Mouse (Mus musculus) myocyte (in vitro differentiated cells): ENCODE measurements around the gene Atpaf1. TPM values are rescaled to one million over a fixed set of nuclear protein-coding genes. Genes with fewer than 3 reads are reported as not detected.

Experiments
- H3K27me3 ChIP-seq: one replicate; pipeline ENCODE4 v1.6.1; 2011; ENCODE audit not compliant: control insufficient read depth, insufficient read depth, insufficient read length
- H3K36me3 ChIP-seq: one replicate; pipeline ENCODE4 v1.6.1; 2011; ENCODE audit not compliant: control insufficient read depth, insufficient read depth
- H3K4me2 ChIP-seq: one replicate; pipeline ENCODE4 v1.6.1; 2011; ENCODE audit warnings: low read depth, control low read depth
- H3K4me3 ChIP-seq: one replicate; pipeline ENCODE4 v1.5.1; 2011; ENCODE audit warnings: mild to moderate bottlenecking, control low read depth, moderate library complexity
- H3K79me2 ChIP-seq: one replicate; pipeline ENCODE4 v1.6.1; 2011; ENCODE audit not compliant: control insufficient read depth, insufficient read depth
- H3ac ChIP-seq: one replicate; pipeline ENCODE4 v1.6.1; 2011; ENCODE audit not compliant: control insufficient read depth, insufficient read length
- CEBPB ChIP-seq: IDR thresholded peaks from 2 replicates; pipeline ENCODE4 v1.6.1; 2011; ENCODE audit warnings: mild to moderate bottlenecking, moderate library complexity; ENCODE audit not compliant: poor library complexity, insufficient read depth, severe bottlenecking
- E2F4 ChIP-seq: IDR thresholded peaks from one replicate; pipeline ENCODE4 v1.6.1; 2011; ENCODE audit warnings: mild to moderate bottlenecking, control low read depth, moderate library complexity; ENCODE audit not compliant: insufficient read depth
- MAX ChIP-seq: IDR thresholded peaks from one replicate; pipeline ENCODE4 v1.6.1; 2011; ENCODE audit warnings: low read depth, mild to moderate bottlenecking, control low read depth
- MYOD1 ChIP-seq, 3 experiments: IDR thresholded peaks; one replicate each; pipeline ENCODE4 v1.6.1; 2011; ENCODE audit warnings: control low read depth in 2 of 3, low read depth in 2 of 3, mild to moderate bottlenecking in 2 of 3, moderate library complexity in 1 of 3; ENCODE audit not compliant: insufficient read length in 2 of 3, control insufficient read depth in 1 of 3
- MYOG ChIP-seq, 3 experiments: IDR thresholded peaks; one replicate each; pipeline ENCODE4 v1.6.1; 2011; ENCODE audit warnings: control low read depth in 2 of 3, low read depth in 2 of 3, mild to moderate bottlenecking in 2 of 3; ENCODE audit not compliant: insufficient read length in 2 of 3, control insufficient read depth in 1 of 3, insufficient read depth in 1 of 3
- POLR2A ChIP-seq: IDR thresholded peaks from one replicate; pipeline ENCODE4 v1.6.1; 2011; ENCODE audit warnings: low read depth, mild to moderate bottlenecking, control low read depth, moderate library complexity; ENCODE audit not compliant: insufficient read length
- POLR2AphosphoS2 ChIP-seq: IDR thresholded peaks from one replicate; pipeline ENCODE4 v1.6.1; 2011; ENCODE audit warnings: low read depth, control low read depth; ENCODE audit not compliant: insufficient read length
- REST ChIP-seq: IDR thresholded peaks from one replicate; pipeline ENCODE4 v1.6.1; 2011; ENCODE audit warnings: mild to moderate bottlenecking, control low read depth, moderate library complexity; ENCODE audit not compliant: insufficient read depth, insufficient read length
- SRF ChIP-seq: IDR thresholded peaks from one replicate; pipeline ENCODE4 v1.6.1; 2011; ENCODE audit warnings: low read depth; ENCODE audit not compliant: control insufficient read depth, insufficient read length
- TCF12 ChIP-seq: IDR thresholded peaks from one replicate; pipeline ENCODE4 v1.6.1; 2011; ENCODE audit warnings: mild to moderate bottlenecking, control low read depth; ENCODE audit not compliant: poor library complexity, insufficient read depth, severe bottlenecking
- TCF3 ChIP-seq: IDR thresholded peaks from one replicate; pipeline ENCODE4 v1.6.1; 2011; ENCODE audit warnings: low read depth, control low read depth; ENCODE audit not compliant: insufficient read length
- USF1 ChIP-seq: IDR thresholded peaks from one replicate; pipeline ENCODE4 v1.6.1; 2011; ENCODE audit warnings: low read depth, mild to moderate bottlenecking, control low read depth, moderate library complexity
- polyA plus RNA-seq: library from polyadenylated mRNA; unstranded; fragments of >200 nt; fragmentation: generic; extraction: Trizol; gene quantifications from one replicate; pipeline ENCODE4 v1.2.1, GENCODE M21; 2012; ENCODE audit warnings: missing spikeins

The Atpaf1 gene
- polyA plus RNA-seq = 12.5 TPM

DNA sequence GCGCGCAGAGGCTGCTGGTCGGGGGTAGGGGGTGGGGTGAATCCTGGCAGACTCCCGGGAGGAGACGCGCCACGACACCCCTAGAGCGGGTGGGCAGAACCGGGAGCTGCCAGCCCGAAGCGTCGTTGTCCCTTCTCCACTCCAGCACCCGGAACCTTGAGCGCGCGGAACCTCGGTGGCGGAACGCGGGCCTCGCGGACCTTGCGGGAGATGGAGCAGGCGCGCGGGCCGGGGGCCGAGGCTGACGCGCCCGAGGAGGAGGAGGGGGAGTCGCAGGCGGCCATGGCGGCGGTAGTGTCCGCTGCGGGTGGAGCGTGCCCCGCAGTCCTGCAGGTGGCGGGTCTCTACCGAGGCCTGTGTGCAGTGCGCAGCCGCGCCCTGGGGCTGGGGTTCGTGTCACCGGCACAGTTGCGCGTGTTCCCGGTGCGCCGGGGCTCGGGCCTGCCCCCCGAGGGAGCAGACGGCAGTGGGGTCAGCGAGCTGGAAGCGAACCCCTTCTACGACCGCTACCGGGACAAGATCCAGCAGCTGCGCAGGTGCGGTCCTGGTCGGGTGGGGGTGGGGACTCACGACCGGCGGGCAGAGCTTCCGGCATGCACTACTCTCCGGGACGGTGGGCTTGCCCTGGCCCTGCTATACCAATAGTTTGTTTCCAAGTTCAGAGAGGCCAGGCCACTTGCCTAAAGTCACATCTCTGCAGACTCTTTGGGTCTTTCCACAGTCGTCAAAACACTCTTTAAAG is at the start of gene Atpaf1:
TSS of gene Atpaf1 (plus strand) at position 44 of the 742 bp plus-strand sequence.
- TF ChIP-seq MYOG (IDR thresholded peaks at IDR 0.05; ENCODE audit: control insufficient read depth in 1 of 3, insufficient read depth in 1 of 3, insufficient read length in 2 of 3, low read depth in 2 of 3) (peak in 1 of 3 experiments; percentile 50), USF1 (no peak), REST (no peak), POLR2A (peak; percentile 87), POLR2AphosphoS2 (peak; percentile 49), MYOD1 (IDR thresholded peaks at IDR 0.05; ENCODE audit: control insufficient read depth in 1 of 3, insufficient read length in 2 of 3, low read depth in 2 of 3) (peak in 2 of 3 experiments; percentile 2 to 43)
- Histone ChIP-seq H3K4me3 (peak within 1 kb of the TSS; percentile 43), H3K79me2 (no peaks in the 10 kb centered on the region), H3K27me3 (no peaks in the 10 kb centered on the region), H3ac (peak within 1 kb of the TSS; percentile 79), H3K36me3 (peaks cover 12% of the 10 kb centered on the region), H3K4me2 (peak within 1 kb of the TSS; percentile 90)

DNA sequence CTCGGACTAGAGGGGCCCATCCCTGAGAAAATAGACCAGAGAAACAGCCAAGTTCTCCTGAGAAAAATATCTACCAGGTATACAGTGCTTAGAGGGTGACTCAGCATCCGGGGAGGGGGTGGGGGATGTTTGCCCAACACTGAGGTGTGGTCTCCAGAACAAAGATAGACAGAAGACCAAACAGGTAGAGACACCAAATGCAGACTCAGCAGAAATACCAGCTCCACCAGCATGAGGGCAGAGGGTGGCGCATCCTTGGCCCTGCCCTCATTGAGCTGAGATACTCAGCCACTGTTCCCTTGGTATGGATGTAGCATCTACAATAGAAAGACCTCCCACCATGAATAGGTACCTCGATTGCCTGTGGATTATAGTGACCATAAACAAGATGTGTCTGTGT is 49.7 kb upstream of the Atpaf1 start:
- H3K79me2 ChIP-seq = peaks cover 12% of the 10 kb centered on the region
- peaks cover 12% of the 10 kb centered on the region for H3K27me3 ChIP-seq
- peaks cover 1% of the 10 kb centered on the region for H3K36me3 ChIP-seq
- TF ChIP-seq REST (no peak), POLR2AphosphoS2 (no peak), TCF3 (no peak), MAX (no peak), SRF (no peak), MYOG (IDR thresholded peaks at IDR 0.05; ENCODE audit: control insufficient read depth in 1 of 3, insufficient read depth in 1 of 3, insufficient read length in 2 of 3, low read depth in 2 of 3) (no peak), E2F4 (no peak), TCF12 (no peak), USF1 (no peak), CEBPB (no peak), MYOD1 (IDR thresholded peaks at IDR 0.05; ENCODE audit: control insufficient read depth in 1 of 3, insufficient read length in 2 of 3, low read depth in 2 of 3) (no peak), POLR2A (no peak)
- no peak overlapping the region for H3ac ChIP-seq
- H3K4me2 ChIP-seq = no peak overlapping the region
- H3K4me3 ChIP-seq = no peak overlapping the region

DNA sequence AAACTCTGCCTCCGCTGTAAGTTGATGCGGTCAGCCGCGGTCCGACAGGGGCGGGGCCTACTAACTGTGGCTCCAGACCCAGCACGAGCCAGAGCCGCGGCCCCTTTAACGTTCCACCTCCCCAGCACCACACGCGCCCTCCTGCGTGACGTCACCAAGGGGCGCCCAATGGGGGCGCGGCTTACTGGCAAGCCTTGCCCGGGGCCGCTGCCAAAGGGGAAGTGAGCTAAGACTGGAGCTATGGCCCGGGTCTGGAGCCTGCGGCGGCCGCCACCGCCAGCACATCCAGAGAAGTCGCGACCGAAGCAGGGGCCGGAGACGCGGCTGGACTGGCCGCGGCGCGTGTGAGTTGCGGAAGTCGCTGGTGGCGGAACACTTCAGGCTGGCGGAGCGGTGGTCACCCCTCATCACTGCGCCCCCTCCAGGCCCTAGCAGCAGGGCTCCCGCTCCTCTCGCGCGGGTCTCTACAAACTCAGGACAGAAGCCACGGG is 47.0 kb upstream of the Atpaf1 start, which contains the start of gene Efcab14:
TSS of gene Efcab14 (plus strand) at position 194 of the 491 bp plus-strand sequence.
- peaks cover 11% of the 10 kb centered on the region for H3K36me3 ChIP-seq
- no peak for TF ChIP-seq CEBPB
- TF ChIP-seq USF1 = peak; percentile 1
- no peak for TF ChIP-seq MAX
- TF ChIP-seq TCF3 = no peak
- peak; percentile 76 for TF ChIP-seq POLR2A
- TF ChIP-seq REST = no peak
- peak; percentile 70 for TF ChIP-seq POLR2AphosphoS2
- TF ChIP-seq SRF = peak; percentile 27
- TF ChIP-seq E2F4 = no peak
- TF ChIP-seq MYOG (IDR thresholded peaks at IDR 0.05; ENCODE audit: control insufficient read depth in 1 of 3, insufficient read depth in 1 of 3, insufficient read length in 2 of 3, low read depth in 2 of 3) = peak in 1 of 3 experiments; percentile 10
- peak within 1 kb of the TSS; percentile 68 for H3K4me3 ChIP-seq
- peak within 1 kb of the TSS; percentile 98 for H3ac ChIP-seq
- peak within 1 kb of the TSS; percentile 76 for H3K4me2 ChIP-seq
- H3K27me3 ChIP-seq = peaks cover 12% of the 10 kb centered on the region
- H3K79me2 ChIP-seq = peaks cover 12% of the 10 kb centered on the region

DNA sequence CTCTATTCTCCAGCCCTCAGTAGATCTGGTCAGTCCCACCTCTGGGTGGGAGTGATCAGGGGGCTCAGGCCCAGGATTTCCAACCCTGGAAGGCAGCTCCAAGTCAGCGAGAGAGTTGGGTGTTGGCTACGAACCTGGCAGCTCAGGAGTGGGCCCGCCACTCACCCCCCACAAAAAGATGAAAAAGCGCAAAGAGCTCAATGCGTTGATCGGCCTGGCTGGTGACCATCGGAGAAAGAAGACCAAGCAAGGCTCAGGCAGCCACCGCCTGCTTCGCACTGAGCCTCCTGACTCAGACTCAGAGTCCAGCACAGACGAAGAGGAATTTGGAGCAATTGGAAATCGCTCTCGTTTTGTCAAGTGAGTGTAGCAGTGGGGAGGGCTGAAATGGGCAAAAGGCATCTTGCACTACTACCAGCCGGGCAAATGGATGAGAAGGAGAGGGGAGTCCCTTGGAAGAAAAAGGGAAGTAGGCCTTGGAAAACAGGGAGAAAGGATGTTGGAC is 46.1 kb upstream of the Atpaf1 start:
- TF ChIP-seq REST = no peak
- TF ChIP-seq TCF12 = no peak
- TF ChIP-seq CEBPB = no peak
- TF ChIP-seq E2F4 = no peak
- TF ChIP-seq MYOG (IDR thresholded peaks at IDR 0.05; ENCODE audit: control insufficient read depth in 1 of 3, insufficient read depth in 1 of 3, insufficient read length in 2 of 3, low read depth in 2 of 3) = no peak
- H3K4me3 ChIP-seq = peak overlapping the region; percentile 68
- peaks cover 8% of the 10 kb centered on the region for H3K27me3 ChIP-seq
- H3K79me2 ChIP-seq = peaks cover 12% of the 10 kb centered on the region
- H3K36me3 ChIP-seq = peaks cover 11% of the 10 kb centered on the region
- peak overlapping the region; percentile 76 for H3K4me2 ChIP-seq
- peak overlapping the region; percentile 98 for H3ac ChIP-seq

DNA sequence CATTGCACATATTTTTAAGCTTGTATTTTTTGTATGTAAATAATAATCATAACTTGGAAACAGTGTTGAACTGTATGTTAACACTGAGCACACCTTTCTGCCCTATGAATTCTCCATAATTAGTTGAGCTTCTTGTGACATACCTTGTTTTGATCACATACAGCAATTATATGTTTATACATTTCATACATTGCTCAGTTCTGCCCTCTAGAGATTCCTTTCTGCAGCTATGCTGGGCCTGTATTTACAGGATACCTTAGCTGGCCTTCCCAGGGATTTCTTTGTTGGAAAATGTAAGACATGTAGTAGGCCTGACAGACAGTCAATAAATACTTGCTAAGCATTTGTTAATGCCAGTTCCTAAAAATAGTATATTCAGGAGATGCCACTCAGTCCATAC is 42.0 kb upstream of the Atpaf1 start:
- Histone ChIP-seq H3K4me3 (no peak overlapping the region), H3K27me3 (no peaks in the 10 kb centered on the region), H3K36me3 (peaks cover 27% of the 10 kb centered on the region), H3ac (no peak overlapping the region), H3K79me2 (peaks cover 12% of the 10 kb centered on the region), H3K4me2 (no peak overlapping the region)
- TF ChIP-seq MAX (no peak), MYOG (IDR thresholded peaks at IDR 0.05; ENCODE audit: control insufficient read depth in 1 of 3, insufficient read depth in 1 of 3, insufficient read length in 2 of 3, low read depth in 2 of 3) (no peak), POLR2AphosphoS2 (no peak), MYOD1 (IDR thresholded peaks at IDR 0.05; ENCODE audit: control insufficient read depth in 1 of 3, insufficient read length in 2 of 3, low read depth in 2 of 3) (no peak), POLR2A (no peak), USF1 (no peak)
